Mouse (Mus musculus) hindbrain, embryonic 11.5 days (tissue): ENCODE data around the gene Poc1a. TPM values are rescaled to one million over a fixed set of nuclear protein-coding genes. Genes with fewer than 3 reads are reported as not detected.

Source experiments
- ATAC-seq: fragments of 200-750 bp; cut with Nextera tagmentation; 2 replicates; pipeline ENCODE4 v1.8.0; 2017; ENCODE audit warnings: mild to moderate bottlenecking, moderate TSS enrichment, moderate library complexity; ENCODE audit not compliant: low FRiP score
- DNase-seq: peaks from one replicate; pipeline ENCODE4 v3.0.0-alpha.2; 2015; ENCODE audit warnings: low spot score
- H3K27ac ChIP-seq: fragments of 300-500 bp; sonication (generic); 2 replicates; pipeline ENCODE4 v1.5.1; 2014; ENCODE audit warnings: mild to moderate bottlenecking, low read depth, low read length
- H3K27me3 ChIP-seq: fragments of 300-500 bp; sonication (generic); 2 replicates; pipeline ENCODE4 v1.6.1; 2014; ENCODE audit warnings: mild to moderate bottlenecking, low read length, moderate library complexity, mixed read lengths; ENCODE audit not compliant: control insufficient read depth, insufficient read depth
- H3K36me3 ChIP-seq: fragments of 300-500 bp; sonication (generic); 2 replicates; pipeline ENCODE4 v1.6.1; 2014; ENCODE audit warnings: mild to moderate bottlenecking, low read length, moderate library complexity, mixed read lengths; ENCODE audit not compliant: control insufficient read depth, insufficient read depth
- H3K4me1 ChIP-seq: fragments of 300-500 bp; sonication (generic); replicated peaks from 2 replicates; pipeline ENCODE4 v1.6.1; 2014; ENCODE audit warnings: low read length, mixed read lengths; ENCODE audit not compliant: control insufficient read depth, insufficient read depth
- H3K4me2 ChIP-seq: fragments of 300-500 bp; sonication (generic); replicated peaks from 2 replicates; pipeline ENCODE4 v1.6.1; 2014; ENCODE audit warnings: mild to moderate bottlenecking, low read depth, low read length
- H3K4me3 ChIP-seq: fragments of 300-500 bp; sonication (generic); 2 replicates; pipeline ENCODE4 v1.5.1; 2014; ENCODE audit warnings: low read depth, low read length
- H3K9ac ChIP-seq: fragments of 300-500 bp; sonication (generic); 2 replicates; pipeline ENCODE4 v1.6.1; 2014; ENCODE audit warnings: low read depth, low read length
- H3K9me3 ChIP-seq: fragments of 300-500 bp; sonication (generic); 2 replicates; pipeline ENCODE4 v1.6.1; 2016; ENCODE audit warnings: low read length; ENCODE audit not compliant: control insufficient read depth
- WGBS: fragments of 180-500 bp; shearing (Covaris S2); extraction: QIAGEN DNeasy Blood & Tissue Kit; methylation state at CpG from one replicate; pipeline ENCODE4 v1.1.7; 2014; 5-methylcytosine and 5-hydroxymethylcytosine counted together
- polyA plus RNA-seq: library from polyadenylated mRNA; unstranded; fragments of >200 nt; fragmentation: Nextera tagmentation; extraction: Ambion mirVana; gene quantifications from 2 replicates; pipeline ENCODE4 v1.2.1, GENCODE M21; 2014

The Poc1a gene
- polyA plus RNA-seq, 1 experiment from 2014 or later, result 27.6 TPM

DNA sequence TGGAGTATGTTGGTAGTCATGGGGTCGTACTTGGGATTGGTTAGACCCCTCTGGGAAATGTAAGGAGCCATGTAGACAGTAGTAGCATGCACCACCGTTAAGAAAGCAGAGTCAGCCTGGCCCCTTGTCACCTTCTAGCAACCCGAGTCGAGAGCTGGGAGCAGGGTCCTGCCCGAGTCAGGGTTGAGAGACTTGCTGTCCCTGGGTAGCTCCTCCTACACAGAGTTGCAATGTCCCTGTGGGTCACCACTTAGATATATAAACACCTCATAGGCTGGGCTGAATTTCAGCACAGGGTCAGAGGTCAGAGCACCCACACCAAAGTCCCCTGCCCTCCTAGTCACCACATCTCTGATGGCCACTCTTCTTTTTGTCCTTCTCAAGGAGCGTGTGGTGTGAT is 20.1 kb downstream of the Poc1a start:
- no peaks in the 10 kb centered on the region for H3K36me3 ChIP-seq
- H3K4me1 ChIP-seq, result no peaks in the 10 kb centered on the region
- H3K27ac ChIP-seq, result no peak overlapping the region
- ATAC-seq (no peak), DNase-seq (no peak)
- H3K27me3 ChIP-seq, result no peaks in the 10 kb centered on the region; the same call in 1 of the 2 replicates
- no peak overlapping the region for H3K9ac ChIP-seq
- no peak overlapping the region for H3K4me2 ChIP-seq
- 61% methylated on average over 6 of the region's 6 CpGs for WGBS
- no peak overlapping the region for H3K4me3 ChIP-seq
- H3K9me3 ChIP-seq, result no peaks in the 10 kb centered on the region

DNA sequence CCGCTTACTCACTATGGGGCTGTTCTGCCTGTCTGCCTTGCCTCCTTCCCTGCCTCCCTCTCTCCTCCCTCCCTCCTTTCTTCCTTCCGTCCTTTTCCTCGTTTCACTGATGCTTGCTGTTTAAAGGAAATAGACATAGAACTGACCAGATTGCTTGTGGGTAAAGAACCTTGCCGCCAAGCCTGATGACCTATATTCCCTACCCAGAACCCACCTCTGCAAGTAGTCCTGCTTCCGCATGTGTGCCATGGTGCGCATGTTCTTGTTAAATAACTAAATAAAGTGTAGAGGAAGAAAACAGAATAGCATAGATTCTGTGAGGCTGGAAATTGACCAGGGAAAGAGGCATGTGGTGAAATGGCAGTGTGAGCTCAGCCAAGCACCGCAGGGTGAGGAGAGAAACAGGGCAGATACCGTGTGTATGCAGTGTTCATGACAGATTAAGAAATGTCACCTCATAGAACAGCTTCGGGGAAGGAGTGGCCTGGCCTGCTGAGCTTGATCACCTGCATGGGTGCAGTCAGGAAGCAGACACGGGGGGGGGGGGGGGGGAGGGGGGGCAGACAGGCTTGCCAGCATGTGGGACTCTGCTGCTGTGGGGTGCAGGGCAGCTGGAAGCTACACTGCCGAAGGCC is 20.7 kb downstream of the Poc1a start:
- ATAC-seq (no peak), DNase-seq (no peak)
- Histone ChIP-seq H3K27ac (no peak overlapping the region), H3K36me3 (no peaks in the 10 kb centered on the region), H3K27me3 (no peaks in the 10 kb centered on the region; the same call in 1 of the 2 replicates), H3K9ac (no peak overlapping the region), H3K4me2 (no peak overlapping the region), H3K4me3 (no peak overlapping the region), H3K9me3 (no peaks in the 10 kb centered on the region), H3K4me1 (no peaks in the 10 kb centered on the region)
- WGBS, result 85% methylated on average over 10 of the region's 11 CpGs

DNA sequence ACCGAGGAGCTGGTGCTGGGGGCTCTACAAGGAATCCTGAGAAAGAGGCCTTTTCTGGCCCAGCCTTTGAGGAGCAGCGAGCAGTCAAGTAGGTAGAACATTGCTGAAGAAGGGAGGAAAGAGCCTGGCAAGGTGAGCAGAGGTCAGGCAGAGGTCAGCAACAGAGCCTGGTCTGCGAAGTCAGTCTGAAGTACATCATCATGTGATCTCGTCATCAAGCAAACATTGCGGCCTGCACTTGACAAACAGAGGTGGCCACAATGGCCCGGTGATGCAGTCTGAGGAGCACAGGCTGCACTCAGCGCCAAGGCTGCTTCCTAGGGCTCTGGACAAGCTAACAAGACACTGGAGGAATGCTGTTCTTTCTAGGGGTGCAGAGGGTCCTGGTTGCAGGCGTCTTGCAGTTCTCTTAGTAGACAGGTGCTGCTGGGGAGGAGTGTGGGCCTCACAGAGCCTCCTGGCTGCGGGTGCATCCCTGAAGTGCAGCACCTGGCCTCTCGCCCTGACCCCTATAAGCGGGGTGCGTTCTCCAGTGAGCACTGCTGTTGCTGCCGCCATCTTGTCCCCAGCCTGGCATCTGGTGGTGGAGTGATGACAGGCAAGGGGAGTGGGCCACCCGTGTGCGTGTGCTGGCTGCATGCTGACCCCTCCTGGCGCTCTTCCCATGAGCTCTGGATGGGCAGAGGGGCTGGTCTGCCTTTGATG is 21.7 kb downstream of the Poc1a start:
- DNase-seq (no peak), ATAC-seq (no peak)
- no peak overlapping the region for H3K4me2 ChIP-seq
- no peak overlapping the region for H3K9ac ChIP-seq
- H3K36me3 ChIP-seq, result no peaks in the 10 kb centered on the region
- WGBS, result 85% methylated on average over 16 of the region's 16 CpGs
- H3K27ac ChIP-seq, result no peak overlapping the region
- H3K4me1 ChIP-seq, result no peaks in the 10 kb centered on the region
- no peaks in the 10 kb centered on the region; the same call in 1 of the 2 replicates for H3K27me3 ChIP-seq
- no peaks in the 10 kb centered on the region for H3K9me3 ChIP-seq
- H3K4me3 ChIP-seq, result no peak overlapping the region

DNA sequence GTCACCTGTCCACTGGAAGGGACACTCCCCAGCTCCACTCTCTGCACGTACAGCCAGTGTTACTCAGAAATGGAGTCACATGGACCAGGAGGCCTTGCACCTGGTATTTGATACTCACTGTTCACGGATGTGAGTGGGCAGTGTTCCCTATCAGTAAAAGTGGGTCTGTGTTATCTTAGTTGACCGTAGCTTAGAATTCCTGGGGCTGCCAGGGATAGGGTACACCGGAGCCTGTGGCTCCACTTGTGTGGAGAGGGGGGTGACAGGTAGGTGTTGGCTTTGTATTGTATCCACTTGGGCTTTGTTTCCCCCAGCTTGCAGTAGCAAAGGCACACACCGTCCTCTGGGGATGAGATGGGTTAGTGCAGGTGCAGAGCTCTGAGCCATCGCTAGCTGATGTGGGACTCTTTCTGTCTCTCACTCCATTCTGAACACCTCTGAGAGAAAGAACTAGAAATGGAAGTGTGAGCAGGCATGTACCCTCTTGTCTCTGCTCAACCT is 22.6 kb downstream of the Poc1a start:
- DNase-seq (no peak), ATAC-seq (no peak)
- Histone ChIP-seq H3K9ac (no peak overlapping the region), H3K36me3 (no peaks in the 10 kb centered on the region), H3K4me1 (no peaks in the 10 kb centered on the region), H3K4me3 (no peak overlapping the region), H3K4me2 (no peak overlapping the region), H3K27ac (no peak overlapping the region), H3K27me3 (no peaks in the 10 kb centered on the region; the same call in 1 of the 2 replicates), H3K9me3 (no peaks in the 10 kb centered on the region)
- WGBS, result 95% methylated on average over 6 of the region's 6 CpGs

DNA sequence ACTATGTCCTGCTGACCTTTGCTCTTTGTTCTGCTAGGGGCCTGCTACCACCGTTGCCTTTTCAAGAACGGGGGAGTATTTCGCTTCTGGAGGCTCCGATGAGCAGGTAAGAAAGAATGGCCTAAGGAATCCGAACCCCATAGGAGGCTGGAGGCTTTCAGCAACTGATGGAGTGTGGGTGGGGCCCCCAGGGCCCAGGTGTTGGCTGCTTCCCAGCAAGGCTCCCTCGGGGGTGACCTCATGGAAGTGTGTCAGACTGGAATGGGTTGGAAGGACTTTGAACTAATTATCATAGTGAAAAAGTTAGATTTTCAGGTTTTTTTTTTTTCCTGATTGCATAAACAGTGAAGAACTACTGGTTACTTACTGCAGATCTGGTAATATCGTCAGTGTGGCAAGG is 24.4 kb downstream of the Poc1a start:
- DNase-seq (no peak), ATAC-seq (no peak)
- Histone ChIP-seq H3K36me3 (no peaks in the 10 kb centered on the region), H3K27me3 (no peaks in the 10 kb centered on the region; the same call in 1 of the 2 replicates), H3K4me3 (no peak overlapping the region), H3K4me1 (no peaks in the 10 kb centered on the region), H3K27ac (no peak overlapping the region), H3K9me3 (no peaks in the 10 kb centered on the region), H3K9ac (no peak overlapping the region), H3K4me2 (no peak overlapping the region)
- WGBS, result 76% methylated on average over 7 of the region's 7 CpGs

DNA sequence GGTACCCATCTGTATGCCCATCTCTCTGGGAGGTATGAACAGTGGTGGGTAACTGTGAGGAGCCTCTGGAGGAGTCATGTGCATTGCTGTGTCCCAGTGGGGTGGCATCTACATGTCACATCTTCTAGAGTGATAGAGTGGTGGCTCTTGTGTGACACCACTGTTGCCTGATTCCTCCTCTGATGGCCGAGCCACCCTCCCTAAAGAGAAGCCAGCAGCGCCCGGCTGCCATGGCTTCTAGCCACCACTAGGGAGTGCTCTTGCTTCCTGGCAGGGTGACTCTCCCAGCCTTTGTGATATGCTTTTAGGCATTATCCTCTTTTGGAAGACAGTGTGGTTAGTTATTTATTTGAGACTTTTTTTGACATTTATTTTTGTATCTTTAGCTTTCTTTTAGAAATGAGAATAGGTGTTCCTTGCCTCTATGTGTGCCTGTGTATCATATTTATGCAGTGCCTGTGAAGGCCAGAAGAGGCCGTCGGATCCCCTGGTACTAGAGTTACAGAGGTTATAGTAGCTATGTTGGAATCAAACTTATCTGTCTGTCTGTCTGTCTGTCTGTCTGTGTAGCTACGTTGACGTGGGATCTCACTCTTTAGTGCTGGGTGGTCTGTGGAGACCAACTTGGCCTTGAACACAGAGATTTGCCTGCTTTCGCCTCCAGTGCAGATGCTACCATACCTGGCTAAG is 25.9 kb downstream of the Poc1a start:
- H3K36me3 ChIP-seq, result no peaks in the 10 kb centered on the region
- ATAC-seq (peak; percentile 56; the same call in 1 of the 2 replicates), DNase-seq (peak; percentile 85)
- H3K4me3 ChIP-seq, result no peak overlapping the region
- H3K9ac ChIP-seq, result 0 out of 2 replicates have a peak overlapping the region, but pooled peaks have one; percentile 4
- WGBS, result 42% methylated on average over 8 of the region's 8 CpGs
- H3K4me1 ChIP-seq, result no peaks in the 10 kb centered on the region
- H3K4me2 ChIP-seq, result no peak overlapping the region
- H3K27ac ChIP-seq, result no peak overlapping the region
- H3K27me3 ChIP-seq, result no peaks in the 10 kb centered on the region; the same call in 1 of the 2 replicates
- no peaks in the 10 kb centered on the region for H3K9me3 ChIP-seq

DNA sequence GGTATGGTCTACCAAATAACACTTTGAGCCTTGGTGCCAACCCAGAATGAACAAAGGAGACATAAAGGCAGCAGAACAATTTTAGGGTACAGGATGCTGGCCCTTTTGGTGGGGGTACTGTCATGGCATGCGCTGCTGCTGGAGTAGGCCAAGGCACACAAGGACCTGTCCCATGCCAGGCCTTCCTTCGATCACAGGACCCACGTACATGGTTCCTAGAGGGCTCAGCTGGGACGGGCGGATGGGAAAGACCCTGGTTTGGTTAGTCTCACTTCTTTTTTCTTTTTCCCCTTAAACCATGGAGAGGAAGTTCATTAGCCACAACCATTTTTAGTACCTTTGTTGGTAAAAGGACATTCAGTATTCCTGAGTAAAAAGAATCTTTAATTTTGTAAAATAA is 27.3 kb downstream of the Poc1a start:
- Histone ChIP-seq H3K27ac (no peak overlapping the region), H3K36me3 (no peaks in the 10 kb centered on the region), H3K27me3 (no peaks in the 10 kb centered on the region; the same call in 1 of the 2 replicates), H3K4me3 (no peak overlapping the region), H3K4me2 (no peak overlapping the region), H3K9me3 (no peaks in the 10 kb centered on the region), H3K4me1 (no peaks in the 10 kb centered on the region), H3K9ac (no peak overlapping the region)
- WGBS, result 97% methylated on average over 5 of the region's 5 CpGs
- no peak for DNase-seq
- no peak for ATAC-seq

DNA sequence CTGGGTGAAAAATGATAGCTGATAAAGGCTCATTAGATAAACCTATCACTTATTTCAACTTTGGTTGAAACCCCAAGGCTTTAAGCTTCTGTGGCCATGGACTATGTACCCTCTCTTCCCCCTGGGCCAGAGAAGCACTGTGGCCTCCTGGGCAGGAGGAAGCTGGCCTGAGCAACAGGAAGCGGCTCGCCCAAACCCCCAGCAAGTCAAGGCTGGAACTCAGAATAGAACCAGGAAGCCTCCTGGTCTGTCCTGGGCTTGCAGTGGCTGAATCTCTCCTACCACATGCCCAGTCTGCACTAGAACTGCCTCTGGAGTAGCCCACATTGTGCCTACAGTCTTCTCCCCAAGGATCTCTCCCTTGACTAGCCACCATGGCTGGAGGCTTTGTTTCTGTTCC is 27.7 kb downstream of the Poc1a start:
- H3K9me3 ChIP-seq, result no peaks in the 10 kb centered on the region
- H3K4me3 ChIP-seq, result no peak overlapping the region
- H3K27me3 ChIP-seq, result no peaks in the 10 kb centered on the region; the same call in 1 of the 2 replicates
- WGBS, result 100% methylated on average over 2 of the region's 2 CpGs
- ATAC-seq, result no peak
- no peaks in the 10 kb centered on the region for H3K4me1 ChIP-seq
- DNase-seq, result no peak
- no peak overlapping the region for H3K27ac ChIP-seq
- no peak overlapping the region for H3K9ac ChIP-seq
- no peak overlapping the region for H3K4me2 ChIP-seq
- H3K36me3 ChIP-seq, result no peaks in the 10 kb centered on the region
